ENCODE assay signal across 29 mouse cellular contexts in genomic region chr1:25744736-25745135, GRCm38 (mm10).
DNase-seq lines count a peak whose midpoint lies in the region; ATAC-seq and TF ChIP-seq lines count a peak whose summit lies in the region.
"Had no signal": no experiment of that assay in that cellular context is flagged by ENCODE, and none has a peak within 500 bp of the region (broad histone marks: within the 10 kb centered on the region; RNA-seq: fewer than 3 reads in every experiment).

No protein-coding gene starts in this region.

- H3K9me3 ChIP-seq in hindbrain, postnatal 0 days (ENCODE audit: low read length): no peaks in the 10 kb centered on the region
- H3K9me3 ChIP-seq in hindbrain, embryonic 13.5 days: no peaks in the 10 kb centered on the region
- H3K9me3 ChIP-seq: embryonic facial prominence, embryonic 12.5 days; heart, embryonic 13.5 days; kidney, embryonic 15.5 days; limb, embryonic 13.5 days; neural tube, embryonic 13.5 days had no signal

- no peaks in the 10 kb centered on the region for H3K36me3 ChIP-seq in hindbrain, postnatal 0 days (ENCODE audit: insufficient read depth, low read length)
- no peaks in the 10 kb centered on the region for H3K36me3 ChIP-seq in hindbrain, embryonic 13.5 days
- H3K36me3 ChIP-seq: embryonic facial prominence, embryonic 12.5 days; heart, embryonic 13.5 days; kidney, embryonic 15.5 days; limb, embryonic 13.5 days; neural tube, embryonic 13.5 days had no signal

- peak overlapping the region; percentile 32; the same call in 1 of the 2 replicates for H3K27ac ChIP-seq in hindbrain, postnatal 0 days
- H3K27ac ChIP-seq in hindbrain, embryonic 13.5 days: no peak overlapping the region
- H3K27ac ChIP-seq: embryonic facial prominence, embryonic 12.5 days; heart, adult 2 months; heart, embryonic 13.5 days; kidney, embryonic 15.5 days; limb, embryonic 13.5 days; neural tube, embryonic 13.5 days had no signal

- peak; percentile 67; the same call in 1 of the 2 replicates for ATAC-seq in hindbrain, postnatal 0 days
- no peak for ATAC-seq in hindbrain, embryonic 13.5 days (ENCODE audit: low FRiP score)
- ATAC-seq in megakaryocyte progenitor cell, adult 5-6 weeks (replicated peaks; ENCODE audit: poor library complexity): no peak
- ATAC-seq: activated CD4-positive, CD25-positive, alpha-beta regulatory T cell, adult 4 months; forebrain, embryonic 14.5 days; inflammation-experienced regulatory T-cells, adult 6 months had no signal

- WGBS in hindbrain, postnatal 0 days: 63% methylated on average over 6 of the region's 6 CpGs
- WGBS in hindbrain, embryonic 13.5 days: 69% methylated on average over 6 of the region's 6 CpGs

- no peak for TF ChIP-seq CTCF in hindbrain, postnatal 0 days (IDR thresholded peaks at IDR 0.05; ENCODE audit: low read depth)

- H3K9ac ChIP-seq in hindbrain, postnatal 0 days (replicated peaks; ENCODE audit: low read length): no peak overlapping the region
- H3K9ac ChIP-seq in hindbrain, embryonic 13.5 days: no peak overlapping the region
- H3K9ac ChIP-seq: embryonic facial prominence, embryonic 12.5 days; heart, embryonic 13.5 days; kidney, embryonic 15.5 days; limb, embryonic 13.5 days; neural tube, embryonic 13.5 days had no signal

- H3K27me3 ChIP-seq in hindbrain, postnatal 0 days (ENCODE audit: insufficient read depth, low read length): no peaks in the 10 kb centered on the region
- no peaks in the 10 kb centered on the region for H3K27me3 ChIP-seq in hindbrain, embryonic 13.5 days
- H3K27me3 ChIP-seq: CH12.LX; embryonic facial prominence, embryonic 12.5 days; heart, embryonic 13.5 days; kidney, embryonic 15.5 days; limb, embryonic 13.5 days; neural tube, embryonic 13.5 days had no signal

- no peaks in the 10 kb centered on the region for H3K4me1 ChIP-seq in hindbrain, postnatal 0 days (ENCODE audit: insufficient read depth, low read length)
- H3K4me1 ChIP-seq in hindbrain, embryonic 13.5 days (replicated peaks): no peaks in the 10 kb centered on the region; the same call in 1 of the 2 replicates
- H3K4me1 ChIP-seq: embryonic facial prominence, embryonic 12.5 days; heart, embryonic 13.5 days; kidney, embryonic 15.5 days; limb, embryonic 13.5 days; neural tube, embryonic 13.5 days had no signal

- DNase-seq in hindbrain, postnatal 0 days (ENCODE audit: low spot score): peak; percentile 60
- DNase-seq in brain, adult 2 months (ENCODE audit: low read depth, low spot score): peak; percentile 77
- DNase-seq in cerebellum, adult 11-12 months: peak; percentile 29
- DNase-seq in cerebellum, postnatal 10 days: peak; percentile 68 to 72
- DNase-seq in retina, embryonic 14.5 days (ENCODE audit: low spot score): no peak
- DNase-seq in gastrocnemius, postnatal 4 days (ENCODE audit: low spot score in 2 of 2): no peak
- DNase-seq: adrenal gland, adult 2 months; adrenal gland, postnatal 36 days; B cell, adult 2 months; gastrocnemius, postnatal 25 days; heart, adult 2 months; heart, postnatal 10 days; kidney, adult 11 months; kidney, postnatal 25 days; lung, postnatal 36 days; right cerebral cortex, postnatal 25 days; thymus, postnatal 14 days had no signal

- no peak overlapping the region for H3K4me2 ChIP-seq in hindbrain, postnatal 0 days (ENCODE audit: low read depth, low read length)
- H3K4me2 ChIP-seq in hindbrain, embryonic 13.5 days: no peak overlapping the region
- H3K4me2 ChIP-seq: embryonic facial prominence, embryonic 12.5 days; heart, embryonic 13.5 days; kidney, embryonic 15.5 days; limb, embryonic 13.5 days; liver, embryonic 11.5 days; neural tube, embryonic 13.5 days had no signal

- H3K4me3 ChIP-seq in hindbrain, postnatal 0 days (ENCODE audit: low read length): no peak overlapping the region
- no peak overlapping the region for H3K4me3 ChIP-seq in hindbrain, embryonic 13.5 days
- H3K4me3 ChIP-seq: embryonic facial prominence, embryonic 12.5 days; heart, adult 2 months; heart, embryonic 13.5 days; kidney, embryonic 15.5 days; limb, embryonic 13.5 days; neural tube, embryonic 13.5 days had no signal

Comparison
In these comparisons a context has a peak if more than half of its experiments do, and no peak if none do; other contexts are left out.
1. DNase-seq: peak in hindbrain, postnatal 0 days (single experiment), brain, adult 2 months (single experiment), cerebellum, adult 11-12 months (single experiment) and cerebellum, postnatal 10 days (2 of 2); none in retina, embryonic 14.5 days (single experiment) and gastrocnemius, postnatal 4 days (0 of 2).